Mouse (Mus musculus) gastrocnemius, adult 2 months (tissue): ENCODE measurements at regions not wholly inside any gene's neighbourhood (a gene's known extent, or its start where the extent isn't known, plus 50 kb on each side); places are given as distances from the start of the nearest gene placed in this dataset.

Experiments
- DNase-seq: peaks from one replicate; pipeline ENCODE4 v3.0.0; 2022
- H3K27ac ChIP-seq: fragments of 200-600 bp; 2 replicates; pipeline ENCODE4 v1.8.1; 2022; ENCODE audit warnings: mild to moderate bottlenecking
- H3K4me3 ChIP-seq: fragments of 200-600 bp; 2 replicates; pipeline ENCODE4 v1.8.1; 2022; ENCODE audit warnings: mild to moderate bottlenecking, moderate library complexity
- CTCF ChIP-seq: fragments of 200-600 bp; IDR thresholded peaks from 2 replicates; pipeline ENCODE4 v1.8.1; 2022; ENCODE audit warnings: antibody characterized with exemption, mild to moderate bottlenecking, moderate library complexity
- intact Hi-C: fragments of 180-260 bp; cut with DNase I; formaldehyde crosslinking; loops from one replicate; pipeline ENCODE4 v1.15.1; 2025

- no peak for TF ChIP-seq CTCF
- Histone ChIP-seq H3K27ac (no peak overlapping the region), H3K4me3 (no peak overlapping the region)
- DNase-seq, result no peak
- intact Hi-C loops, result no loop called here
Observed at GRCm38 (mm10) chr13:94619511-94619910, 169.2 kb upstream of the Tbca start.

- intact Hi-C loops, result no loop called here
- DNase-seq, result no peak
- no peak for TF ChIP-seq CTCF
- H3K4me3 ChIP-seq, result no peak overlapping the region
- no peak overlapping the region for H3K27ac ChIP-seq
Observed at GRCm38 (mm10) chr13:94630055-94630454, 158.7 kb upstream of the Tbca start.

- DNase-seq, result no peak
- intact Hi-C loops, result no loop called here
- Histone ChIP-seq H3K4me3 (no peak overlapping the region), H3K27ac (no peak overlapping the region)
- TF ChIP-seq CTCF, result no peak
Observed at GRCm38 (mm10) chr13:94630685-94631084, 158.0 kb upstream of the Tbca start.

DNA sequence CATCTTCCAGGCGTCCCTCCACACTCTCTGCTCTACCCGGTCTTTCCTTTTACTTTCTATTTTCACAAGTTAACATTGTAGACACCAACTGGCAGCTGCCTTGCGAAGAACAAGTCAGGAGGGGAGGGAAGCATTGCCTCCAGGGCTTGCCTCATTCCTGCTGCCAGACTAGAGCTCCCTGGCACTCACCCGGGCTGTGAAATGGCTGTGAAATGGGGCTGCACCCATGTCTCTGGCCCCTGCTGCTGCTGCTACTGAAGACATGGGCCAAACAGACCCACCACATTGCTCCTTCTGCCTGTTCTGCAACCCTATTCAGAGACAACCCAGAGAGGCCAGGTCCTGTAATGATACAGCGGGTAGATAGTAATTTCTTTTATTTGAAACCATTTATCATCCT lies 156.0 kb upstream of the Tbca start:
- intact Hi-C loops, result no loop called here
- DNase-seq, result no peak
- H3K27ac ChIP-seq, result no peak overlapping the region
- TF ChIP-seq CTCF, result no peak
- H3K4me3 ChIP-seq, result no peak overlapping the region

DNA sequence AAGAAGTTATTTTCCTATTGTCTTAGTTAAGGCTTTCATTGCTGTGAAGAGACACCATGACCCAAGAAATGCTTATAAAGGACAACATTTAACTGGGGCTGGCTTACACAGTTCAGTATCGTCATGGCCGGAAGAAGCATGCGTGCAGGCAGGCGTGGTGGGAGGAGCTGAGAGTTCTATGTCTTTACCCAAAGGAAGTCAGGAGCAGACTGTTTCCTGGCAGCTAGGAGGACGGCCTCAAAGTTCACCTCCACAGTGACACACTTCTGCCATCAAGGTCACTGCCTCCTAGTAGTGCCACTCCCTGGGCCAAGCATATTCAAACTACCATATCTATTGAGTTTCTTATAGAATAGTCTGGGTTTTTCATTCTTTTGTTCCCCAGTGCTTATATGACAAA lies 148.4 kb upstream of the Tbca start:
- no peak for DNase-seq
- no peak overlapping the region for H3K27ac ChIP-seq
- TF ChIP-seq CTCF, result no peak
- intact Hi-C loops, result no loop called here
- no peak overlapping the region for H3K4me3 ChIP-seq

GRCm38 (mm10) chr13:94645241-94646206 lies 143.2 kb upstream of the Tbca start:
- DNase-seq, result no peak
- Histone ChIP-seq H3K4me3 (no peak overlapping the region), H3K27ac (no peak overlapping the region)
- no peak for TF ChIP-seq CTCF
- intact Hi-C loops, result no loop called here

GRCm38 (mm10) chr13:94646326-94646725 lies 142.4 kb upstream of the Tbca start:
- intact Hi-C loops, result no loop called here
- no peak overlapping the region for H3K27ac ChIP-seq
- no peak for DNase-seq
- TF ChIP-seq CTCF, result no peak
- no peak overlapping the region for H3K4me3 ChIP-seq

GRCm38 (mm10) chr13:94646781-94647555 lies 141.7 kb upstream of the Tbca start:
- TF ChIP-seq CTCF, result no peak
- H3K4me3 ChIP-seq, result no peak overlapping the region
- intact Hi-C loops, result no loop called here
- H3K27ac ChIP-seq, result no peak overlapping the region
- DNase-seq, result no peak

- no peak for DNase-seq
- intact Hi-C loops, result no loop called here
- H3K4me3 ChIP-seq, result no peak overlapping the region
- no peak for TF ChIP-seq CTCF
- no peak overlapping the region for H3K27ac ChIP-seq
Observed at GRCm38 (mm10) chr13:94647566-94647965, 141.1 kb upstream of the Tbca start.

- DNase-seq, result no peak
- Histone ChIP-seq H3K27ac (no peak overlapping the region), H3K4me3 (no peak overlapping the region)
- intact Hi-C loops, result no loop called here
- no peak for TF ChIP-seq CTCF
Observed at GRCm38 (mm10) chr13:94650951-94651350, 137.8 kb upstream of the Tbca start.

DNA sequence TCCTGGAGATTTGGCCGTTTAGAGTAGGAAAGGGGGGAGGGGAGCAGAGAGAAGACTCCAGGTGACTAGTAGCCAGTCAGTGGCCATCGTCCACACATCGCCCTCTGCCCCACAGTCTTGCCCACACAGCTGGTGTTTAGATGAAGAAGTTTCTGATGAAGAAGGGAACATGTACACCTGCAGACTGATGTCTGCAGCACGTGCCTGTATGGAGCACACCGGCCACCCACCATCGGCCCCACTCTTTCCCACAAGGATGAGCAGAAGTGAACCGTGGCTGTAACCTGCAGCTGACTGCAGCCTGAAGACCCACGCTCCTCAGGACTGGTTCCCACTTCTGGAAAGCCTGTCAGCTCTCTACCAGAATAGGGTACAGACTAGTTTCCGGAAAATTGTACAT lies 121.1 kb upstream of the Tbca start:
- no peak overlapping the region for H3K4me3 ChIP-seq
- H3K27ac ChIP-seq, result no peak overlapping the region
- intact Hi-C loops, result no loop called here
- DNase-seq, result no peak
- no peak for TF ChIP-seq CTCF

GRCm38 (mm10) chr13:94668276-94668675 lies 120.4 kb upstream of the Tbca start:
- no peak overlapping the region for H3K4me3 ChIP-seq
- intact Hi-C loops, result no loop called here
- DNase-seq, result no peak
- TF ChIP-seq CTCF, result no peak
- H3K27ac ChIP-seq, result no peak overlapping the region

DNA sequence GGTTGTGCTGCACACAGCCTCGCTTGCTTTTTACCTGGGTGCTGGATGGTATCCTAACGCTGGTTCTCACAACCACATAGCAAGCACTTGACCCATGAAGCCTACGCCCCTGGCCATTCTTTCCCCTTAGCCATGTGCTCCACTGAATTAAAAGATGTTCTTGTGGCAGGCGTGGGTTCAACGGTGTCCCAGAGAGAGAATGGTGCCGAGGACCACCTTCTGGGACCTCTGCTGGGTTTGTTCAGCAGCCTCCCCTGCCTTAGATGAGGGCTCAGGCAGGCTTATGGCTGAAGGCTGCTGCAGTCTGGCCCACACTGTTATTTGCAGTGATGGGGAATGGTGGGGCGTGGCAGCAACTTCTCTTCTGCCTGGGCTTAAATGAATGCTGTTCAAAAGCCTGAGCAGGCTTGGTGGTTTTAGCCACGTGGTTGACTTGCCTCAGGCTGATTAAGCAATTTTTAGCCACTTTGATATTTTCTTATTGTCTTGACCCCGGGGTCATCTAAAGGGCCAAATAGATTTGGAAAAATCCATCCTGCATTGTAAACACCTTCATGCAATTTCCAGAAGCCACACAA lies 119.5 kb upstream of the Tbca start:
- no peak for TF ChIP-seq CTCF
- DNase-seq, result no peak
- Histone ChIP-seq H3K27ac (no peak overlapping the region), H3K4me3 (no peak overlapping the region)
- intact Hi-C loops, result no loop called here
